Mouse (Mus musculus) kidney, adult 9 months (tissue): ENCODE results near the gene Igfbp7.
"Not testable (repeated sequence)": the region's sequence is repeated elsewhere in the genome, so short reads cannot be mapped to it uniquely, and the experiment has no call there.

Experiments
- DNase-seq: peaks from one replicate; pipeline ENCODE4 v3.0.0; 2022

The Igfbp7 gene

GRCm38 (mm10) chr5:77407341-77408298 is at the start of gene Igfbp7:
Gene Igfbp7, minus strand, starts transcription at chr5:77408041.
- peak; percentile 91 for DNase-seq

- no peak for DNase-seq
Observed at GRCm38 (mm10) chr5:77452103-77452502, 44.3 kb upstream of the Igfbp7 start.

DNA sequence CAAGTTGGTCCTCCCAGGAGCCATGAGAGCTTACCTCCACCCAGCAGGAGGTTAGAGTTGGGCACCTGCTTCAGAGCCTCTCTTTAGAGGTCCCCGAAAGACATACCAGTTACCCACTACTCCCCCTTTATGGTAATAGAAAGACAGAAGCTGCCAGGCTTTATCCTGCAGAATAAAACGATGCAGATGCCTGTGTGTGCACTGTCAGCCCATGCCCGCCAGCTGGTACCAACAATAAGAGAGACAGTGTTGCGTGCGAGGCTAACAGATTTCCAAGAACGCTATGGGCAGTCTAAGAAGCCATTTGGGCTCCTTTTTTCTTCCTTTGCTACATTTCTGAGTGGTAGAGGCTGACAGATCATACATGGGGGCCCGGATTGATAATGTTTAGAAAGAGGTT is 41.7 kb upstream of the Igfbp7 start:
- no peak for DNase-seq

DNA sequence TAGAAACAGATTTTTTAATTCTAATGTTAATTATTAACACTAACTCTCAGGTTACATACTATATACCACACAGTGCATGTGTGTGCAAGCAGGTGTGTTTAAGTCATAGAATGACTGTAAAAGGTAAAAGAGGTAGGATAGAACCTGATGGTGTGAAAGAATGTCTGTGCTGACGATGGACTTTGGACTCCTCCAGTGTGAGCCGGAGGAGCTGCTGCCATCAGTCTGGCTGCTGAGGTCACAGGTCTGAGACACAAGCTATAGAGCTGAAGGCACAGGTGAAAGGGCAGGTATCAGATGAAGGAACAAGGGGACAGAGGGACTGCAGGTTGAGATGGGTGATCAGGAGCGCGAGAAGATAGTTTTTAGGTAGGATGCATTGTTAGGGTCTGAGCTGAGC is 37.6 kb upstream of the Igfbp7 start:
- peak; percentile 53 for DNase-seq

DNA sequence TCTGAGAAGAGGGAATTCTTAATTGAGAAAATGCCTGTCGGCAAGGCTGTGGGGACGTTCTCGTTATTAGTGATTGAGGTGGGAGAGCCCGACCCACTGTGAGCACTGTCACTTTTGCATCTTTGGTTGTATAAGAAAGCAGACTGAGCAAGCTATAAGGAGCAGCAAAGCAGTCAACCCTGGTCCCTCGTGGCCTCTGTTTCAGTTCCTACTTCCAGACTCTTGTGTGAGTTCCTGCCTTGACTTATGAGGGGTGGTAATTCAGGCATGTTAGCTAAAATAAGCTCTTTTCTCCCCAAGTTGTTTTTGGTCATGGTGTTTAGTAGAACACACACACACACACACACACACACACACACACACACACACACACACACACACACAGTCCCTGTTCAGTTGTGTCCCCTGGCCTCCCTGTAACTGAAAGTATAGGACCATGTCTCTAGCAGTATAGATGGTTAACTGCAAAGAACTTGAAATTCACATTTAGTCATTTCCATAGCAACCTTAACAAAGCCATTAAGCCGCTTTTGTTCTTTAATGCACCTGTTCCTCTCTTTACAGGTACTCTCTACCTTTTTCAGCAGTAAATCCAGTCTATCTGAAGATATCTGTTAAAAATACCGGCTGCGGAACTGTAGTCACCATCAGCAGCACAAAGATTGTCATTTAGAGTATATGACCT is 36.2 kb upstream of the Igfbp7 start:
- no peak for DNase-seq

DNA sequence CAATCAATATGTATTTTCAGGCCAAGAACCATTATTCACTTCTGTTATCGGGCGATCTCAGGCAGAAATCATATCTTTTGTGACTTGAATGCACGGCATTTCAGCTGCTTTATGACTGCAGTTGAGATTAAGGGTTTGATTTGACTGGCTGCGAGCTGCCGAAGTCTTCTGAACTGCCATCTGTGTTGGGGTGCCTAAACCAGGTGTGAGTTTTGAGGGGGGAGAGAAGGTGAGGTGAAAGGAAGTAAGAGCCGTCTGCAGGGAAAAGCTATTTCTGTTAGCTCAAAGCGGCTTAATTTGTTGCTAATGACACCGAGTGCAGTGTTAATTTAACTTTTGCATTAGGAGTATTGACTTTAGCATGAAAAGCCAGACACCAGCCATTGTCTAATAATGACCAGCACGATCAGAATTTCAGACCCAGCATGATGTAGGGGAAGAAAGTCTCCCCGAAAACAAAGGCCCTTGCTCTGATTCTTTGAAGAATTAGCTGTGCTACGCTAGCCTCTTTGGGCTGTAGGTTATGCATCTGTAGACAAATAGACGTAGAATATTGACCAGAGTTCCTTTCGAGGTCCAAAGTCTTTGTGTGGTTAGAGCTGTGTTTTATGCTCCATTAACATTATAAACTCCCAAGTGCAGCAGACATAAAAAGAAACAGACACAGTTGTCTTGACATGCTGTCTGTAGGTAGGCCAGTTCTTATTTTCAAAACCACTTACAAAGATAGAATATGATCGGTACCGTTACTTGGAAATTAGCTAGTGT is 35.2 kb upstream of the Igfbp7 start:
- DNase-seq = peak; percentile 81

- no peak for DNase-seq
Observed at GRCm38 (mm10) chr5:77436308-77436707, 28.5 kb upstream of the Igfbp7 start.

GRCm38 (mm10) chr5:77434060-77434459 is 26.2 kb upstream of the Igfbp7 start:
- DNase-seq = peak; percentile 50

DNA sequence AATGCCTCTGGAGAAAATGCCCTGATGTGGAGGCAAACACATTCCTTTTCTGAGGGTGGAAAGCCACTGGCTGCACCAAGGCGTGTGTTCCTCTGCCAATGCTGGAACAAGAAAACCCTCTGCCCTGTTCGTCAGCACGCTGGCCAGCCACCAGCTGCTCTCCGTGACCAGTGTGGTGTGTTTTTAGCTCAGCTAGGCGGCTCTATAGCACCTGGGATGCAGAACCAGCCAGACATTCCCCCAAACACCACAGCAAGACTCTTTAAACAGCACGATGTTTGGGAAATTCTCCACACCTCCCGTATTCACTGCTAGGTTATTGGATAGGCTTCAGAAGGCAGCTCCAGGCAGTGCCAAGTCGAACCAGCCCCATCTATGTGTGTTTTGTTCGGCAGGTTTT is 25.7 kb upstream of the Igfbp7 start:
- peak; percentile 61 for DNase-seq

DNA sequence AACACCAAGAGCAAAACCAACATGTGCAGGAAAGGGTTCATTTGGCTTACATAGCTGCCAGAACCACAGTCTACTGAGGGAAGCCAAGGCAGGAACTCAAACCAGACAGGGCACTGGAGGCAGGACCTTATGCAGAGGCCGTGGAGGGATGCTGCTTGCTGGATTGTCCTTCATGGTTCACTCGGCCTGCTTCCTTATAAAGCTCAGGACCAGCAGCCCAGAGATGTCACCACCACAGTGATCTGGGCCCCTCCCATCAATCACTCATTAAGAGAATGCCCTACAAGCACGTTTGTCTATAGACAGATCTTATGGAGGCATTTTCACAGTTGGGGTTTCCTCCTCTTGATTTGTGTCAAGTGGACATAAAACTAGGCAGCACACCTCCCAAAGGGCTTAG is 25.3 kb upstream of the Igfbp7 start:
- DNase-seq = peak; percentile 44

GRCm38 (mm10) chr5:77432446-77432845 is 24.6 kb upstream of the Igfbp7 start:
- DNase-seq = peak; percentile 80

GRCm38 (mm10) chr5:77431068-77431467 is 23.2 kb upstream of the Igfbp7 start:
- DNase-seq = no peak

DNA sequence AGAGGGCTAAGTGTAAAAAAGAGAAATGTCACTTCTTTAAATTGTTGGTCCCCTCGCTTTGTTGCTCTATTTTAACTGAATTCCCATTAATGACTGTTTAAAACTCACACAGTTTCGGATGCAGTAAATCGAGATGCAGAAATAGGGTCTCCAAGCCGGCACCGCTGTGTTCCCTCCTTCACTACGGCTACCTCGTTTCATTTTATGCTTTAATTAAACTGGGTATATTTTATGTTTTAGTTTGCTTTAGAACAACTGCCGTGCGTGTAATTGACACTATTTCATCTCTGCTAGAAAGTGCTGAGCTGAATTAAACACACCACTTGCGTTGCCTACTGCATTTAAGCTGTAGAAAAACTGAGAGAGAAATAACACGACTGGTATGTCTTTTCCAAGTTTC is 22.6 kb upstream of the Igfbp7 start:
- no peak for DNase-seq

- DNase-seq = no peak
Observed at GRCm38 (mm10) chr5:77430049-77430448, 22.2 kb upstream of the Igfbp7 start.

DNA sequence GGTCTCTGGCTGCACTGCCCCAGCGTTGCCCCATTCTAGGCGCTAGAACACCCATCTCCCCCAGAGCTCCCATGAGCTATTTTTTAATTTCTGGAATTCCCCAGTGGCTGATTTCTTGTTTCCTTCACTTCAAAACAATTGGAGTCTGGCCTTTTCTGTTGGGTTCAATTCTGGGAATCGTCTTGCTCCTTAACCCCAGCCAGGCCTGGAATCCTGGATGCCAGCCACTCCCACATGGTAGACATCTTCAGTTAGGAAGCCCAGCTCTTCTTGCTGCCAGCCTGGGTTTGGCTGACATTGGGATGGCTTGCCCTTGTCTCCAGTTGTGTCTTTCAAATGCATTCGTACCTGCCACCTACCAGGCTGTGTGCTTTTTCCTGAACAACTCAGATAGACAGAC is 20.7 kb upstream of the Igfbp7 start:
- DNase-seq = no peak

GRCm38 (mm10) chr5:77427986-77428385 is 20.1 kb upstream of the Igfbp7 start:
- DNase-seq = no peak

DNA sequence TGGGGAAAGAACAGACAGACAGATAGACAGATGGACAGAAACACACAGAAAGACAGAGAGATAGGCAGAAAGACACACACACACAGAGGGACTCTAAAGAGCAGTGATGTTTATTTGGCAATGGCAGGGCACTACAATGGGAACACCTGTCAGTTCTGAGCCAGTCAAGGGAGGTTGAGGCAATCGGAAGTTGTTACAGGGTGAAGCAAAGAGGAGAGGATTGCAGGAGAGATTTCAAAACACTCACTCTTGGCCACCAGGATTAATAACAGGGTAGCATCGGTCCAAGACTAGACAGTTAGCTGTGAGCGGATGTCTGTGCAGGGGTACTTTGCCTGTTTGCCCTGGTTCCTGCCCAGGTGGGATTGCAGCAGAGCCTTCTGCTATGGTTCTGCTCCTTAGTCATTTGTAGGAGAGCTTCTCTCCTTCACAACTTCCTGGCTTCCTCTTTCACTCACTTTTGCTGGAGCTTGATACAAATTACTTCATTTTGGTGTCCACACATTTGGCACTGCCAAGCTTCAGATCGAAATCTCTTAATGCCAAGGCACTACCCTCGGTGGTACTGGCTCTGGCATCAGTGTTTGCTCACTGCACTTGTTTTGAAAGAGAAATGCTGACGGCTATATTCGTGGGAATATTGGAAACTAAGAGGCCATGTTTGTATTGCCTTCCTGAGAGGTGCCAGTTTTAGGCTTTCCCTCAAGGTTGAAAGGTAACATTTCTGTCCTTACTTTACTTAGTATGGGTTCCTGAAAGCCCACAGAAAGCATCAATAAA is 18.1 kb upstream of the Igfbp7 start:
- no peak for DNase-seq

GRCm38 (mm10) chr5:77419537-77419936 is 11.7 kb upstream of the Igfbp7 start:
- not testable (repeated sequence) for DNase-seq

DNA sequence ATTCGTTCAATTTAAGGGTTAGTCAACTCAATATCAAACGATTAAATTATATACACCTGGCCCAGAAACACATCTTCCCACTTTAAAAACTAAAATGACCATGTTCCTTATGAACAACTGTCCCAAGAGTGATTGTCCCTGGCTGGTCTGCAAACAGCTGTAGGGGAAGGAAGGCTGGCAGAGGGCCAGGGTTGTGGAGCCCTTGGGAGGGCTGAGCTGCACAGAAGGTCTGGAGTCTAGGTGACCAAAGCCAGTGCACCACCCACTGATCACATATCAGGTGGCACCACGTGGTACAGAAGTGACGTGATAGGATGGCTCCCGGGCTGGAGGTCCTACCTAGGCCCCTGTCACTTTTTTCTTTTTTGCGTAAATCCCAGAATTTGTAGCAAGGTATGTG is 8.2 kb upstream of the Igfbp7 start:
- no peak for DNase-seq

- peak; percentile 11 for DNase-seq
Observed at GRCm38 (mm10) chr5:77408530-77408929, 689 bp upstream of the Igfbp7 start.

DNA sequence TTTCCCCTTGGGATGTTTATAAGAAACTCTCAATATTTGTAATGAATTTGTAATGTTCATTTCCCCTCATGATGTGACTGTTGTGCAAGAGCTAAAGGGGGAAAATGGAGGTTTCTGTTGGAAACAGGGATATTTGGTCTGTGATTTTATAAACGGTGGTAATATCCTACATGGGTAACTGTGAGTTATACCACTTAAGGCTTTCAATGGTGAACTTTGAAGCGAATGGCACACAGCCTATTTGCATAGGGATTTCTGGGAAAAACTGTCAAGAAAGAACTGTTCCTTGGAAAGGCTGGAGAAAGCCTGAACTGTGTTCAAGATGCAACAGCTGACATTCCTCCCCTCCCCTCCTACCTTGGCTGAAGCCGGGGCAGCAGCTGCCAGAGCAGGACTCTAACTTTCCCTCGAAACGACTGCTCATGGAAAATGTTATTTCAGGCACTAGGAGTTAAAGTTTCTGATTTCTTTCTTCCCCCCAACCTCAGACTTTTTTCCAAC is 1.4 kb downstream of the Igfbp7 start:
- peak; percentile 76 for DNase-seq

DNA sequence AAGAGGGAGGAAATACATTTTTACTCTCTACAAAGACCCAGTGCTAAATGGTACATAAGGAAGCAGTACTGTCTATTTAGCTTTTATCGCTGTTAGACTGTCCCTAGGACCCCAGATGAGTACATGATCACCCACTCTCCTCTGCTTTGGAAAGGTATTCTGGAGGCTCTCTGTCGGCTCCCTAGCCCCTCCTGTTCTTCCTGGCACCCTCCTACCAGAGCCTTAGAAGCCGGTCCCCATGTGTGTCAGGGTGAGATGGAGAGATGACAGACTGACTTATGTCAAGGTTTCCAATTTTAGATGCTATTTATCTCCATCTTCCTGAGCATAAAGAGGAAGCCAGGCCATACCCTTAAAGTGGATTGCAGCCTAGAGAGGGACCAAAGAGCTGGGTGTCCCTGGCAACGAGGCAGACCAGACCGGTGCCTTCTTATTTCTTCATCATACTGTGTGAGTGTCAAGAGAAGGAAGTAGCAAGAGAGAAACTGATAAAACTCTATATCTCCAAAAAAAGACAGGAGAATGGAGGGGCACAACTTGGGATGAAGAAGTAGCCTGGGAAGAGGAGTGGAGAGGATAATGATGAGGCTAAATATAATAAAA is 2.3 kb downstream of the Igfbp7 start:
- DNase-seq = peak; percentile 22
